Mouse (Mus musculus) B cell, adult 62 days (primary cell): Measurements from ENCODE around the gene Col4a3bp. TPM values are rescaled to one million over a fixed set of nuclear protein-coding genes. Genes with fewer than 3 reads are reported as not detected.

Experiments
- total RNA-seq: library from RNA; stranded (reverse); gene quantifications from 4 replicates; pipeline ENCODE4 v1.2.4, GENCODE M21; 2023

The Col4a3bp gene
- 71.9 to 80.3 TPM (median 75.5 TPM) in 4 replicates for total RNA-seq

DNA sequence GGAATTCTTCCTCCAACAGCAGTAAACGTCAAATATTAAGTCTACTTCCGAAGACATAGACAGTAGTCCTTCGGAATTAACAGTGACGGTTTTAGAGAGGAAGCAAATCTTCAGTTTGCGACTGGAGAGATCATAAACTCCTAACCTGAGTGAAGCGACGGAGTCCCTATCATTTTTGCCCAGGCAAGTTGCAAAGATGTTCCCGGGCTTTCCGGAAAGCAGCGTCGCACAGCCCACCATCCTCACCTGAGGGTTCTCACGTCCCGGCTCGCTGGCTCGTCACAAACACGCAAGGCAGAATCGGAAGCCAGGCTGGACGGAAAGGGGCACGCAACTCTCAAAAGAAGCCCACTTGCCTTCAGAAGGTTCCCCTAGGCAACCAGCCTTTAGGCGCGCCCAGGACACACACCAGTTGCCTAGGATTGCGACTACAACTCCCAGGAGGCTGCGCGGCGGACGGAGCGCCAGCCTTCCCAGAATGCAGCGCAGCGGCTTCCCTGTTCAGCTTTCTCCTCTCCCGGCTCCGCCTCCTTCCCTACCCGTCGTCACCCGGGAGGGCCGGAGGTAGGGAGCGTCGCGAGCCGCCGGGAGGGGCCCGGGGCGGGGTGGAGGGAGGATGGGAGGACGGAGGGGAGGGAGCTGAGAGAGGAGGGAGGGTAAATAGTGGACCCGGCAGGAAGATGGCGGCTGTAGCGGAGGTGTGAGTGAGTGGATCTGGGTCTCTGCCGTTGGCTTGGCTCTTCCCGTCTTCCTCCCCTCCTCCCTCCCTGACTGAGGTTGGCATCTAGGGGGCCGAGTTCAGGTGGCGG lies at the start of gene Col4a3bp, which contains the start of gene Polk:
TSS of gene Col4a3bp (plus strand) at position 538 of the 809 bp plus-strand sequence.
TSS of gene Polk (minus strand) at position 499 of the 809 bp plus-strand sequence.

DNA sequence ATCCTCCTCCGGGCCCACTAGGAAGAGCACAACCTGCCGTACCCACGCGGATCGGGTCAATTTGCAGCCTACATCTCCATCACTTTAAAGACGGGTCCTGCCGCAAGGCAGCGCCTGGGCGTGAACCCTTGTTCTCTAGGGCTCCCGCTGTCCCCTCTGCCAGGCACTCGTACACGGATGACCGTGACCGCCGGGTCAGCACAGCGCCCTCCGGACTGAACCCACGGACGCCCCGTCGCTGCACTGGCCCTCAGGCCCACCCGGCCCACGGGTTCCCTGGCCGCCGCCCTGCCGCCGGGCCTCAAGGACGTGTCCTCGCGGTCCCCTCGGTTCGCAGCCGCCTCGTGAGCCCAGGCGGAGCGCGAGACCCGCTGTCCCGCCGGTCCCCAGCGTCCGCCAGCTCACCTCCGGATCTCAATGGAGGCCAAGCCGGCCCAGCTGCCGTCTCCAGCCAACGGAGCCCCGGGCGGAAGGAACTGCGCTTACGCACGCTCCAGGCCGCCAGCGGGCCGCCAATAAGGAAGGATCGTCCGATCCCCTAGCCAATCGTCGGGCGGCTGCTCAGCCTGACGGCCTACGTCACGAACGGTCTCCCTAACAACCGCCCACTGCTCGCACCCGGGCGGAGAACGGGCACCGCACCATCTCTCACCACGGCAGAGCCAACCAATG lies 128.1 kb downstream of the Col4a3bp start, which contains the start of gene Hmgcr:
TSS of gene Hmgcr (minus strand) at position 531 of the 672 bp plus-strand sequence.

Other genes starting within 250 kb of the Col4a3bp start
- gene Poc5, start 154.3 kb upstream of the Col4a3bp start, total RNA-seq, result 28.9 to 31.3 TPM (median 30.1 TPM) in 4 replicates
- not detected in 4 replicates for gene Ankdd1b, start 71.4 kb upstream of the Col4a3bp start, total RNA-seq
- gene Gm17622, start 51.9 kb upstream of the Col4a3bp start, total RNA-seq, result not detected in 4 replicates
- 10.2 to 13.5 TPM (median 13.0 TPM) in 4 replicates for gene Polk, start within 50 bp of the Col4a3bp start, total RNA-seq
- 112 to 139 TPM (median 120 TPM) in 4 replicates for gene Hmgcr, start 128.3 kb downstream of the Col4a3bp start, total RNA-seq
- not detected in 4 replicates for gene Ankrd31, start 205.7 kb downstream of the Col4a3bp start, total RNA-seq